ENCODE assay signal across 29 mouse cellular contexts in genomic region chr9:66038082-66038481, GRCm38 (mm10). TPM values are rescaled to one million over a fixed set of nuclear protein-coding genes. Genes with fewer than 3 reads are reported as not detected.
DNase-seq lines count a peak whose midpoint lies in the region; ATAC-seq and TF ChIP-seq lines count a peak whose summit lies in the region.
"Had no signal": no experiment of that assay in that cellular context is flagged by ENCODE, and none has a peak within 500 bp of the region (broad histone marks: within the 10 kb centered on the region; RNA-seq: fewer than 3 reads in every experiment).

No protein-coding gene starts in this region.

- no peak overlapping the region for H3K9ac ChIP-seq in midbrain, embryonic 15.5 days
- no peak overlapping the region for H3K9ac ChIP-seq in lung, postnatal 0 days (replicated peaks; ENCODE audit: low read depth)
- H3K9ac ChIP-seq: embryonic facial prominence, embryonic 13.5 days; forebrain, embryonic 15.5 days; heart, embryonic 13.5 days; hindbrain, embryonic 15.5 days; liver, embryonic 15.5 days; lung, embryonic 14.5 days; neural tube, embryonic 12.5 days had no signal

- peak; percentile 53 for DNase-seq in layer of hippocampus, adult 11-12 months (ENCODE audit: low spot score)
- no peak for DNase-seq in layer of hippocampus, adult 9-10 months (ENCODE audit: low spot score)
- peak; percentile 47 to 56 for DNase-seq in left cerebral cortex, postnatal 36 days (ENCODE audit: low spot score in 2 of 2)
- no peak for DNase-seq in left cerebral cortex, postnatal 4 days
- DNase-seq in frontal cortex, postnatal 36 days (ENCODE audit: low spot score in 2 of 2), result peak; percentile 46 to 68
- DNase-seq in layer of hippocampus, adult 9-11 months, result peak; percentile 79
- DNase-seq in lung, postnatal 0 days (ENCODE audit: low spot score), result no peak
- DNase-seq: adrenal gland, postnatal 25 days; B cell, adult 2 months; cerebellum, adult 18-20 months; cerebellum, postnatal 10 days; gastrocnemius, postnatal 25 days; heart, adult 18-20 months; heart, postnatal 10 days; kidney, adult 11 months; kidney, postnatal 25 days; lung, embryonic 14.5 days had no signal

- H3K4me3 ChIP-seq in midbrain, embryonic 15.5 days, result no peak overlapping the region
- H3K4me3 ChIP-seq in lung, postnatal 0 days (ENCODE audit: low read depth, low read length), result no peak overlapping the region
- H3K4me3 ChIP-seq: embryonic facial prominence, embryonic 13.5 days; forebrain, embryonic 10.5 days; forebrain, embryonic 15.5 days; heart, embryonic 13.5 days; hindbrain, embryonic 10.5 days; hindbrain, embryonic 15.5 days; liver, embryonic 15.5 days; myocyte; neural tube, embryonic 12.5 days had no signal

- H3K27me3 ChIP-seq in midbrain, embryonic 15.5 days (replicated peaks), result no peaks in the 10 kb centered on the region
- H3K27me3 ChIP-seq in lung, postnatal 0 days (replicated peaks; ENCODE audit: insufficient read depth, low read length), result no peaks in the 10 kb centered on the region
- H3K27me3 ChIP-seq: embryonic facial prominence, embryonic 13.5 days; forebrain, embryonic 15.5 days; heart, embryonic 13.5 days; hindbrain, embryonic 15.5 days; liver, embryonic 15.5 days; neural tube, embryonic 12.5 days had no signal

- TF ChIP-seq EP300 in lung, postnatal 0 days (IDR thresholded peaks at IDR 0.05), result no peak

- 90% methylated on average over 4 of the region's 4 CpGs for WGBS in midbrain, embryonic 15.5 days
- WGBS in lung, postnatal 0 days, result 82% methylated on average over 4 of the region's 4 CpGs

- H3K4me1 ChIP-seq in midbrain, embryonic 15.5 days, result no peaks in the 10 kb centered on the region
- no peaks in the 10 kb centered on the region for H3K4me1 ChIP-seq in lung, postnatal 0 days (ENCODE audit: insufficient read depth, low read depth, low read length)
- H3K4me1 ChIP-seq: embryonic facial prominence, embryonic 13.5 days; forebrain, embryonic 10.5 days; forebrain, embryonic 15.5 days; heart, embryonic 13.5 days; hindbrain, embryonic 10.5 days; hindbrain, embryonic 15.5 days; liver, embryonic 15.5 days; neural tube, embryonic 12.5 days had no signal

- no peak for TF ChIP-seq CTCF in lung, postnatal 0 days (IDR thresholded peaks at IDR 0.05)

- H3K9me3 ChIP-seq in midbrain, embryonic 15.5 days, result no peaks in the 10 kb centered on the region
- H3K9me3 ChIP-seq in lung, postnatal 0 days (ENCODE audit: low read length), result no peaks in the 10 kb centered on the region
- H3K9me3 ChIP-seq: embryonic facial prominence, embryonic 13.5 days; forebrain, embryonic 10.5 days; forebrain, embryonic 15.5 days; heart, embryonic 13.5 days; hindbrain, embryonic 10.5 days; hindbrain, embryonic 15.5 days; liver, embryonic 15.5 days; neural tube, embryonic 12.5 days had no signal

- H3K27ac ChIP-seq in midbrain, embryonic 15.5 days, result no peak overlapping the region
- no peak overlapping the region for H3K27ac ChIP-seq in lung, postnatal 0 days (ENCODE audit: low read length)
- H3K27ac ChIP-seq: embryonic facial prominence, embryonic 13.5 days; forebrain, embryonic 10.5 days; forebrain, embryonic 15.5 days; heart, embryonic 13.5 days; hindbrain, embryonic 10.5 days; hindbrain, embryonic 15.5 days; liver, embryonic 15.5 days; neural tube, embryonic 12.5 days had no signal

- H3K4me2 ChIP-seq in midbrain, embryonic 15.5 days, result no peak overlapping the region
- no peak overlapping the region for H3K4me2 ChIP-seq in lung, postnatal 0 days (replicated peaks; ENCODE audit: low read depth, low read length)
- H3K4me2 ChIP-seq: embryonic facial prominence, embryonic 13.5 days; forebrain, embryonic 15.5 days; heart, embryonic 13.5 days; hindbrain, embryonic 15.5 days; liver, embryonic 15.5 days; lung, embryonic 14.5 days; midbrain, embryonic 11.5 days; neural tube, embryonic 12.5 days had no signal

- no peak for ATAC-seq in midbrain, embryonic 15.5 days (replicated peaks)
- no peak for ATAC-seq in lung, postnatal 0 days
- ATAC-seq: forebrain, embryonic 15.5 days; inflammation-experienced regulatory T-cells, adult 6 months had no signal

- no peaks in the 10 kb centered on the region for H3K36me3 ChIP-seq in midbrain, embryonic 15.5 days (replicated peaks)
- H3K36me3 ChIP-seq in lung, postnatal 0 days (ENCODE audit: insufficient read depth, low read length), result peaks cover 18% of the 10 kb centered on the region; the same call in 1 of the 2 replicates

- intact Hi-C loops in left cerebral cortex, postnatal 36 days (cut with DNase I), result no loop called here
- intact Hi-C loops in left cerebral cortex, postnatal 4 days (cut with DNase I), result no loop called here

RNA-seq across cellular contexts. Expression of gene Ppib, which starts 21.9 kb away (rescaled TPM):
- 100 to 1,000 TPM; 172 to 181 TPM for total RNA-seq in left cerebral cortex, postnatal 36 days (2021)
- 100 to 1,000 TPM; 233 to 249 TPM for total RNA-seq in left cerebral cortex, postnatal 4 days (2021)
- 308 and 311 TPM in 2 replicates for polyA plus RNA-seq in midbrain, embryonic 15.5 days (2015; fragmentation: Nextera tagmentation; extraction: Ambion mirVana)
- polyA plus RNA-seq in lung, postnatal 0 days (2015; fragmentation: Nextera tagmentation; extraction: Ambion mirVana), result 577 and 650 TPM in 2 replicates

RNA-seq across cellular contexts. Expression of gene Snx22, which starts 31.4 kb away (rescaled TPM):
- 1 to 10 TPM; 3.3 to 4.1 TPM for total RNA-seq in left cerebral cortex, postnatal 36 days (2021)
- total RNA-seq in left cerebral cortex, postnatal 4 days (2021), result 1 to 10 TPM; 5.9 to 7.3 TPM
- 11.2 and 11.9 TPM in 2 replicates for polyA plus RNA-seq in midbrain, embryonic 15.5 days (2015; fragmentation: Nextera tagmentation; extraction: Ambion mirVana)
- 25.7 and 28.3 TPM in 2 replicates for polyA plus RNA-seq in lung, postnatal 0 days (2015; fragmentation: Nextera tagmentation; extraction: Ambion mirVana)

Comparison
In these comparisons a context has a peak if more than half of its experiments do, and no peak if none do; other contexts are left out.
1. DNase-seq: peak in layer of hippocampus, adult 11-12 months (single experiment), left cerebral cortex, postnatal 36 days (2 of 2), frontal cortex, postnatal 36 days (2 of 2) and layer of hippocampus, adult 9-11 months (single experiment); none in layer of hippocampus, adult 9-10 months (single experiment), left cerebral cortex, postnatal 4 days (single experiment) and lung, postnatal 0 days (single experiment).